15 mouse cellular contexts compared by ENCODE assay signal in genomic region chr14:121285379-121286120, GRCm38 (mm10).
A peak's percentile ranks its signal among the peaks of the same experiment; 100 is the strongest.
DNase-seq lines count a peak whose midpoint lies in the region; ATAC-seq and TF ChIP-seq lines count a peak whose summit lies in the region.
"Had no signal": no experiment of that assay in that cellular context is flagged by ENCODE, and none has a peak within 500 bp of the region (broad histone marks: within the 10 kb centered on the region; RNA-seq: fewer than 3 reads in every experiment).

No protein-coding gene starts in this region.

- H3K27me3 ChIP-seq in liver, embryonic 14.5 days (ENCODE audit: control insufficient read depth, insufficient read depth, low read length), result no peaks in the 10 kb centered on the region
- H3K27me3 ChIP-seq in liver, embryonic 11.5 days (replicated peaks; ENCODE audit: control insufficient read depth, insufficient read depth, low read length), result no peaks in the 10 kb centered on the region
- no peaks in the 10 kb centered on the region for H3K27me3 ChIP-seq in MEL (ENCODE audit: control insufficient read depth in 1 of 2, insufficient read depth in 2 of 2, low read length in 2 of 2)
- H3K27me3 ChIP-seq: lung, embryonic 15.5 days; midbrain, embryonic 12.5 days; neural tube, embryonic 13.5 days had no signal

- H3K27ac ChIP-seq in gastrocnemius, adult 2 months, result no peak overlapping the region
- no peak overlapping the region for H3K27ac ChIP-seq in liver, embryonic 14.5 days
- no peak overlapping the region for H3K27ac ChIP-seq in liver, embryonic 11.5 days (ENCODE audit: low read depth, low read length)
- no peak overlapping the region for H3K27ac ChIP-seq in MEL (ENCODE audit: control insufficient read depth, low read depth, low read length)
- H3K27ac ChIP-seq: lung, embryonic 15.5 days; midbrain, embryonic 12.5 days; neural tube, embryonic 13.5 days had no signal

- TF ChIP-seq CTCF in gastrocnemius, adult 2 months (IDR thresholded peaks at IDR 0.05), result peak; percentile 44
- peak; percentile 19; the same call in 1 of the 2 replicates for TF ChIP-seq CTCF in liver, embryonic 14.5 days (IDR thresholded peaks at IDR 0.05; ENCODE audit: low read depth)
- TF ChIP-seq CTCF in MEL (IDR thresholded peaks at IDR 0.05 in 2 of 3, conservative IDR thresholded peaks at IDR 0.05 in 1 of 3; ENCODE audit: control insufficient read depth in 1 of 3, insufficient read depth in 1 of 3, low read depth in 2 of 3, low read length in 3 of 3, poor library complexity in 1 of 3, severe bottlenecking in 1 of 3), result peak in 2 of 3 experiments; percentile 21 to 24; a peak in 3 of 6 replicates

- no peaks in the 10 kb centered on the region for H3K9me3 ChIP-seq in liver, embryonic 14.5 days (ENCODE audit: control insufficient read depth, low read length)
- H3K9me3 ChIP-seq in liver, embryonic 11.5 days (ENCODE audit: control insufficient read depth, low read length), result no peaks in the 10 kb centered on the region
- H3K9me3 ChIP-seq in MEL (replicated peaks; ENCODE audit: insufficient read depth, low read length), result no peaks in the 10 kb centered on the region
- H3K9me3 ChIP-seq: lung, embryonic 15.5 days; midbrain, embryonic 12.5 days; neural tube, embryonic 13.5 days had no signal

- no peak overlapping the region for H3K9ac ChIP-seq in liver, embryonic 14.5 days (replicated peaks)
- H3K9ac ChIP-seq in liver, embryonic 11.5 days (ENCODE audit: low read depth, low read length), result no peak overlapping the region
- H3K9ac ChIP-seq in MEL (ENCODE audit: control insufficient read depth, low read depth, low read length, poor library complexity, severe bottlenecking), result no peak overlapping the region
- H3K9ac ChIP-seq: lung, embryonic 15.5 days; midbrain, embryonic 12.5 days; neural tube, embryonic 13.5 days had no signal

- TF ChIP-seq RAD21 in MEL (IDR thresholded peaks at IDR 0.05; ENCODE audit: low read depth, low read length), result no peak

- H3K79me2 ChIP-seq in MEL (ENCODE audit: control insufficient read depth, insufficient read depth, low read length, poor library complexity), result no peaks in the 10 kb centered on the region

- H3K36me3 ChIP-seq in liver, embryonic 14.5 days (replicated peaks; ENCODE audit: control insufficient read depth, insufficient read depth, low read depth), result peaks cover 30% of the 10 kb centered on the region
- peaks cover 46% of the 10 kb centered on the region for H3K36me3 ChIP-seq in liver, embryonic 11.5 days (ENCODE audit: control insufficient read depth, insufficient read depth, low read length)
- H3K36me3 ChIP-seq in MEL (ENCODE audit: control insufficient read depth in 1 of 2, insufficient read depth in 2 of 2, low read length in 2 of 2), result peaks cover 2 to 8% of the 10 kb centered on the region in 2 experiments; a peak in 3 of 4 replicates

- TF ChIP-seq POLR2A in MEL (IDR thresholded peaks at IDR 0.05; ENCODE audit: control insufficient read depth in 1 of 2, insufficient read depth in 1 of 2, low read depth in 1 of 2, low read length in 2 of 2, poor library complexity in 1 of 2), result no peak

- no peak overlapping the region for H3K4me3 ChIP-seq in gastrocnemius, adult 2 months
- no peak overlapping the region for H3K4me3 ChIP-seq in liver, embryonic 14.5 days (ENCODE audit: insufficient read depth in 1 of 2, low read depth in 2 of 2, low read length in 2 of 2)
- no peak overlapping the region for H3K4me3 ChIP-seq in liver, embryonic 11.5 days (ENCODE audit: low read depth, low read length)
- no peak overlapping the region for H3K4me3 ChIP-seq in MEL (ENCODE audit: control insufficient read depth in 1 of 2, insufficient read depth in 1 of 2, low read depth in 2 of 2, low read length in 2 of 2)
- H3K4me3 ChIP-seq: lung, embryonic 15.5 days; midbrain, embryonic 12.5 days; neural tube, embryonic 13.5 days had no signal

- no peak overlapping the region for H3K4me2 ChIP-seq in liver, embryonic 14.5 days (ENCODE audit: low read depth)
- H3K4me2 ChIP-seq in liver, embryonic 11.5 days, result no peak overlapping the region
- H3K4me2 ChIP-seq: lung, embryonic 15.5 days; midbrain, embryonic 12.5 days; neural tube, embryonic 13.5 days had no signal

- no peak for ATAC-seq in liver, embryonic 14.5 days (ENCODE audit: insufficient read depth)
- ATAC-seq in liver, embryonic 11.5 days (replicated peaks; ENCODE audit: low FRiP score), result no peak

- no peak for TF ChIP-seq EP300 in liver, embryonic 14.5 days (IDR thresholded peaks at IDR 0.05; ENCODE audit: low read depth)
- no peak for TF ChIP-seq EP300 in MEL (IDR thresholded peaks at IDR 0.05; ENCODE audit: low read depth in 1 of 2, low read length in 2 of 2)

- DNase-seq in gastrocnemius, adult 2 months, result no peak
- no peak for DNase-seq in gastrocnemius, postnatal 14 days
- DNase-seq in liver, embryonic 14.5 days (ENCODE audit: low read depth in 3 of 3, low spot score in 3 of 3), result no peak
- DNase-seq in liver, embryonic 11.5 days (ENCODE audit: low spot score), result no peak
- DNase-seq in MEL (ENCODE audit: low read depth, low spot score), result no peak
- peak; percentile 44 for DNase-seq in brain, adult 2 months (ENCODE audit: low read depth, low spot score)
- DNase-seq in T-cell, adult 2 months (ENCODE audit: low spot score), result no peak
- DNase-seq: heart, adult 18-20 months; heart, postnatal 4 days; kidney, adult 2 months; left cerebral cortex, postnatal 4 days; thymus, adult 2 months had no signal

- H3K4me1 ChIP-seq in liver, embryonic 14.5 days (replicated peaks; ENCODE audit: control insufficient read depth in 2 of 2, insufficient read depth in 2 of 2, low read length in 1 of 2), result no peaks in the 10 kb centered on the region
- no peaks in the 10 kb centered on the region; the same call in 1 of the 2 replicates for H3K4me1 ChIP-seq in liver, embryonic 11.5 days (replicated peaks; ENCODE audit: control insufficient read depth, insufficient read depth, low read length)
- no peaks in the 10 kb centered on the region for H3K4me1 ChIP-seq in MEL (ENCODE audit: control insufficient read depth in 1 of 2, insufficient read depth in 2 of 2, low read length in 2 of 2)
- H3K4me1 ChIP-seq: lung, embryonic 15.5 days; midbrain, embryonic 12.5 days; neural tube, embryonic 13.5 days had no signal

- intact Hi-C loops in gastrocnemius, adult 2 months (cut with DNase I), result no loop called here
- intact Hi-C loops in gastrocnemius, postnatal 14 days (cut with DNase I; ENCODE audit: low total_unique reads), result no loop called here

- 86% methylated on average over 14 of the region's 14 CpGs for WGBS in liver, embryonic 14.5 days (ENCODE audit: insufficient replicate concordance)
- 93% methylated on average over 14 of the region's 14 CpGs for whole genome bisulfite sequencing in liver, embryonic 11.5 days

TF ChIP-seq in MEL, 35 proteins besides CTCF, POLR2A, EP300 and RAD21:
- TF ChIP-seq ZC3H11A (IDR thresholded peaks at IDR 0.05; ENCODE audit: low read depth, low read length) (no peak), SMC3 (IDR thresholded peaks at IDR 0.05; ENCODE audit: low read depth, low read length) (0 out of 2 replicates have a peak, but pooled peaks have one; percentile 6), BHLHE40 (IDR thresholded peaks at IDR 0.05; ENCODE audit: borderline replicate concordance, low read depth, low read length) (no peak), CHD1 (IDR thresholded peaks at IDR 0.05; ENCODE audit: low read depth, low read length) (no peak), ZKSCAN1 (IDR thresholded peaks at IDR 0.05; ENCODE audit: low read depth, low read length) (no peak), ZNF384 (IDR thresholded peaks at IDR 0.05; ENCODE audit: low read depth, low read length) (peak; percentile 48; the same call in 1 of the 2 replicates), POLR2AphosphoS2 (IDR thresholded peaks at IDR 0.05; ENCODE audit: low read length) (no peak), POLR2AphosphoS5 (IDR thresholded peaks at IDR 0.05; ENCODE audit: borderline replicate concordance, low read depth, low read length) (no peak)
